In genomic region chr5:125178171-125179006, GRCm38 (mm10) we compare ENCODE assay signal across 8 mouse cellular contexts. TPM values are rescaled to one million over a fixed set of nuclear protein-coding genes. Genes with fewer than 3 reads are reported as not detected.
A peak's percentile ranks its signal among the peaks of the same experiment; 100 is the strongest.
DNase-seq lines count a peak whose midpoint lies in the region; ATAC-seq and TF ChIP-seq lines count a peak whose summit lies in the region.

No protein-coding gene starts in this region.

- peak overlapping the region; percentile 91 for H3K9ac ChIP-seq in forebrain, embryonic 14.5 days (ENCODE audit: low read length)

- 0% methylated on average over 57 of the region's 60 CpGs for WGBS in forebrain, embryonic 14.5 days
- under 1% methylated on average over 51 of the region's 60 CpGs for WGBS in macrophage (ENCODE audit: missing documents)

- H3K36me3 ChIP-seq in forebrain, embryonic 14.5 days (ENCODE audit: control insufficient read depth, insufficient read depth, low read length), result no peaks in the 10 kb centered on the region
- H3K36me3 ChIP-seq in macrophage (ENCODE audit: inconsistent target), result no peaks in the 10 kb centered on the region

- peak; percentile 14 for ATAC-seq in Patski
- peak; percentile 22 for ATAC-seq in forebrain, embryonic 14.5 days
- no peak for ATAC-seq in monocyte, adult 5-6 weeks (replicated peaks; ENCODE audit: insufficient number of reproducible peaks, low FRiP score, low TSS enrichment, poor library complexity, severe bottlenecking)

- H3K27me3 ChIP-seq in Patski, result no peaks in the 10 kb centered on the region
- H3K27me3 ChIP-seq in forebrain, embryonic 14.5 days (replicated peaks; ENCODE audit: control insufficient read depth, insufficient read depth, low read length), result no peaks in the 10 kb centered on the region

- peak overlapping the region; percentile 93 for H3K4me3 ChIP-seq in forebrain, embryonic 14.5 days (ENCODE audit: low read depth, low read length)
- peak overlapping the region; percentile 88 for H3K4me3 ChIP-seq in macrophage (ENCODE audit: inconsistent target)

- DNase-seq in Patski (ENCODE audit: low read depth, low spot score), result no peak
- DNase-seq in cerebellum, adult 11 months, result peak; percentile 66
- DNase-seq in forebrain, embryonic 14.5 days (ENCODE audit: low spot score), result peak; percentile 42
- peak; percentile 67 for DNase-seq in heart, postnatal 4 days
- peak; percentile 50 for DNase-seq in left cerebral cortex, adult 11 months (ENCODE audit: low spot score)
- peak; percentile 60 for DNase-seq in right cerebral cortex, postnatal 4 days

- TF ChIP-seq CTCF in Patski (IDR thresholded peaks at IDR 0.05), result no peak

- in situ Hi-C loops in Patski (cut with MboI; ENCODE audit: low pct_unique_long_range_greater_than_20kb), result loop anchor here (5.0 kb wide), 3 partner anchors 69 to 266 kb away; no protein-coding TSS in a partner anchor

- H3K4me1 ChIP-seq in forebrain, embryonic 14.5 days (ENCODE audit: control insufficient read depth, insufficient read depth, low read length), result peaks cover 42% of the 10 kb centered on the region

- POLR2A ChIA-PET in Patski (lab: Charles Lee), result interaction anchor here (0.6 to 1.6 kb wide), 3 partner anchors 52 to 106 kb away, joined by 3 to 5 read pairs (median 4); no protein-coding TSS in a partner anchor

- peaks cover 49% of the 10 kb centered on the region for H3K79me2 ChIP-seq in macrophage (ENCODE audit: inconsistent target)

- CTCF ChIA-PET in Patski (lab: Charles Lee), result interaction anchor here (0.7 to 2.4 kb wide), 6 partner anchors 26 to 92 kb away, joined by 3 to 9 read pairs (median 4); no protein-coding TSS in a partner anchor

- H3K9me3 ChIP-seq in forebrain, embryonic 14.5 days (replicated peaks; ENCODE audit: control insufficient read depth, low read length), result no peaks in the 10 kb centered on the region

- H3K4me2 ChIP-seq in forebrain, embryonic 14.5 days (ENCODE audit: low read length), result peak overlapping the region; percentile 71

- H3K27ac ChIP-seq in forebrain, embryonic 14.5 days (ENCODE audit: low read depth, low read length), result peak overlapping the region; percentile 95
- H3K27ac ChIP-seq in macrophage, result peak overlapping the region; percentile 75

RNA-seq across cellular contexts. Expression of gene Ncor2, which starts 0.6 kb away (rescaled TPM):
- 98.6 TPM for polyA plus RNA-seq in Patski (2021)
- polyA plus RNA-seq in forebrain, embryonic 14.5 days (2014; fragmentation: Nextera tagmentation; extraction: Ambion mirVana), result 15.1 and 22.3 TPM in 2 replicates
- total RNA-seq in heart, postnatal 4 days (2021), result 100 to 1,000 TPM; 104 to 112 TPM
- 100 to 1,000 TPM in 22 of 26 experiments, 10 to 100 TPM in 4; 46.8 to 281 (median 198) TPM for total RNA-seq in macrophage (2018; cell fraction: chromatin; rRNA removed)
- total RNA-seq in macrophage (2018; cell fraction: cytosol; rRNA removed), result 100 to 1,000 TPM in 3 of 26 experiments, 10 to 100 TPM in 23; 45.2 to 112 (median 78.1) TPM
- 100 to 1,000 TPM in 18 of 26 experiments, 10 to 100 TPM in 8; 31.2 to 178 (median 123) TPM for total RNA-seq in macrophage (2018; cell fraction: nucleus; rRNA removed)
- 52.2 to 78.3 TPM (median 77.8 TPM) in 3 replicates for polyA plus RNA-seq in macrophage (2018)
- 14.4 to 63.8 TPM (median 24.3 TPM) in 3 replicates for total RNA-seq in monocyte, adult 5-6 weeks (2017)
